Mouse (Mus musculus) bone marrow, adult 2 months (tissue): Measurements from ENCODE around the gene Cubn.

Experiments
- CTCF ChIP-seq: fragments of 200-500 bp; IDR thresholded peaks from 2 replicates; pipeline ENCODE4 v1.5.1; 2011; ENCODE audit warnings: low read length, control low read depth; ENCODE audit not compliant: control insufficient read depth, insufficient read depth
- POLR2A ChIP-seq: fragments of 200-500 bp; IDR thresholded peaks from 2 replicates; pipeline ENCODE4 v1.6.1; 2011; ENCODE audit warnings: low read depth, mild to moderate bottlenecking, control low read depth, low read length, borderline replicate concordance; ENCODE audit not compliant: control insufficient read depth

GRCm38 (mm10) chr2:13470108-13470507, 21.5 kb downstream of the Cubn start:
- TF ChIP-seq CTCF (no peak), POLR2A (no peak)
